Mouse (Mus musculus): ENCODE results near the gene Arhgap9. TPM values are rescaled to one million over a fixed set of nuclear protein-coding genes. Genes with fewer than 3 reads are reported as not detected.

Gene Arhgap9
- total RNA-seq (2021), result 1 to 10 TPM; 2.9 to 4.2 TPM
- long read RNA-seq, experiment 1, partial matches to known transcripts, result 2 of 7 reads
- long read RNA-seq, experiment 1, other reads (novel, unspliced or antisense), result 0 of 7 reads
- long read RNA-seq, experiment 2, partial matches to known transcripts, result 1 of 5 reads
- long read RNA-seq, experiment 2, other reads (novel, unspliced or antisense), result 3 of 5 reads

DNA sequence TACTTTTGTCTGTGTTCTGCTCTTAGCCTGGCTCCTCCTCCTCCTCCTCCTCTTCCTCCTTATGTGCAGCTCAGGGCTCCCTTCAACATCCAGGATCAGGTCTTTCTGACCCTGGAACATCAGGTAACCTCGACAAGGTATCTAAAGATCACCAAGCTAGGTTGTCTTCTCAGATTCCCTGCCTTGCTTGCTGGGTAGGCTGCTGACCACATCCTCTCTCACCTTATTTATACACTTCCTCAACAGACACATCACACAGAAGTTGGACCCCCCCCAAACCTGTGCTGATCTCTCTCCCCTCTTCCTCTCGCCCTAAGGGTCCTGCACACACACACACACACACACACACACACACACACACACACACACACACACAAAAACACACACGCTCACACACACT, at the start of gene Arhgap9:
Arhgap9 (plus strand) TSS at position 344 of the 400 bp plus-strand sequence.
- no peak for DNase-seq (ENCODE audit: low spot score in 2 of 2)

DNA sequence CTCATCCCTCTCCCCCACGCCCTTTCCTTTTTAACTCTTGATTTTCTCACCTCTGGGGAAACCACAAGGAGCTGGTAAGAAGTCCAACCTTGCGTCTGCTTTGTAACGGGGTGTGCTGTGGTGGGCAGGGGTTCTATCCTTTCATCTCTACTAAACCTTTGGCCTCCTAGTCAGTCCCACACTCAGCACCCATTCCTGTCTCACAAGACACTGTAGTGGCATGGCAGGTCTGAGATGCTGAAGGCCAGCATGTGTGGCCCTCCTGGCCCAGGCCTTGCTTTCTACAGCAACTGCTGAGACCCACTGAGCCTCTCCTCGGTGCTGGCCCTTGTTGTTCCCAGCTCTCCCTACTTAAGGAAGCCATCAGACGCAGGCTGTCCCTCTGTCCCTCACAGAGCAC, 49.4 kb upstream of the Arhgap9 start:
- DNase-seq (ENCODE audit: low spot score in 2 of 2), result no peak

DNA sequence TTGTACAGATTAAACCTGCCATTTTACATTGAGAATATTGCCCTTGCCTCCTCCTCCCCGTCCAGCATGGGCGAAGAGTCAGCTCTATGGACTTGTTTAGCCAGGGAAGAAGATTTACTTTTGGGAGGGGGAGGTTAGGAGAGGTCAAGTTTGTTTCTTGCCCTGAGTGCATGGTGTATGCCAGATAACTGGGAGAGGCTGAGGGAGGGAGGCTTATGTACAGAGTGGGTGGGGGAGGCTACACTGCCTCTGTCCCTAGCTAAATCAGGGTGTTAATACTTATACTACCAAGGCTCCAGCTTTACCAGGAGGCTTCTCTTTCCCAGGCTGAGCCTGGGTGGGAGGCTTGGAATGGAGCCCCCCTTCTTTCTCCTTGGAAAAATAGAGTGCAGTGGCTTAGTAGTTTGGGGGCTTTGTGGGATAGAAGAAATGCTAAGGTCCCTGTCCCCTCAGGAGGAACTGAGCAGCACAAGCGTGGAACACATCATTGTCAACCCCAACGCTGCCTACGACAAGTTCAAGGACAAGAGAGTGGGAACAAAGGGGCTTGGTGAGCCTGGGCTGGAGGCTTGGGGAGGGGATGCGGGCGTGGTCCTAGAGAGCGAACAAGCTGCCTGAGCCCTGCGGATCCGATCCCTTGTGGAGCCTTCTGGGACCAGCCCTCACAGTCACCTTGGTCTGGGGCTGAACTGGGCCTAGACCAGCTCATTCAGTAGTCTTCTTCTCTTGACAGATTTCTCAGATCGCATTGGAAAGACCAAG, 47.3 kb upstream of the Arhgap9 start:
- no peak for DNase-seq (ENCODE audit: low spot score in 2 of 2)

DNA sequence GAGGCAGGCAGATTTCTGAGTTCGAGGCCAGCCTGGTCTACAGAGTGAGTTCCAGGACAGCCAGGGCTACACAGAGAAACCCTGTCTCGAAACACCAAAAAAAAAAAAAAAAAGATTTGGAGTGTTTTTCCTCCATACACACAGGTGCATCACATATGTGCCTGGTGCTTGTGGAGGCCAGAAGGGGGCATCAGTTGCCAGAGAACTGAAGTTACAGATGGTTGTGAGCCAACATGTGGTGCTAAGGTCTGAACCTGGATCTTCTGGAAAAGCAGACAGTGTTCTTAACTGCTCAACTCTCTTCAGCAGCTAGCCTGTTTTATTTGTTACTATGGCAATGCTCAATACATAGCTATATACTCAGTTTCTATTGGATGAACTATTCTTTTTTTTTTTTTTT, 42.0 kb upstream of the Arhgap9 start:
- DNase-seq (ENCODE audit: low spot score in 2 of 2), result no peak

DNA sequence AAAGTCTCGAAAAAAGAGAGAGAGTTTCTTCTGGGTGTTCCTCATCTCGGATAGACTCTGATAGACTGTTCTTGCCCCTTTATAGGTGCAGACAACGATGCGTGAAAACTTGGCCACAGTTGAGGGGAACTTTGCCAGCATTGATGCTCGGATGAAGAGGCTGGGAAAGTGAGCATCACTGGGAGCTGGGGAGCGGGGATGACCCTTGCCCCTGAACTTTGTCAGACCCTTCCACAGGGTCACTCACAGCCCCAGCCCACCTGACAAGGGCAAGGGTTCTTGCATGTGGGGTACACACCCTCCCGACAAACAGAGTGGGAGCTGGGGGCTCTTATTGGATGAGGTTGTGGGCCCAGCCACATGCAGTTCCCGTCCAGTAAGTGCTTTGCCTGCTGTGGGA, 40.4 kb upstream of the Arhgap9 start:
- no peak for DNase-seq (ENCODE audit: low spot score in 2 of 2)

DNA sequence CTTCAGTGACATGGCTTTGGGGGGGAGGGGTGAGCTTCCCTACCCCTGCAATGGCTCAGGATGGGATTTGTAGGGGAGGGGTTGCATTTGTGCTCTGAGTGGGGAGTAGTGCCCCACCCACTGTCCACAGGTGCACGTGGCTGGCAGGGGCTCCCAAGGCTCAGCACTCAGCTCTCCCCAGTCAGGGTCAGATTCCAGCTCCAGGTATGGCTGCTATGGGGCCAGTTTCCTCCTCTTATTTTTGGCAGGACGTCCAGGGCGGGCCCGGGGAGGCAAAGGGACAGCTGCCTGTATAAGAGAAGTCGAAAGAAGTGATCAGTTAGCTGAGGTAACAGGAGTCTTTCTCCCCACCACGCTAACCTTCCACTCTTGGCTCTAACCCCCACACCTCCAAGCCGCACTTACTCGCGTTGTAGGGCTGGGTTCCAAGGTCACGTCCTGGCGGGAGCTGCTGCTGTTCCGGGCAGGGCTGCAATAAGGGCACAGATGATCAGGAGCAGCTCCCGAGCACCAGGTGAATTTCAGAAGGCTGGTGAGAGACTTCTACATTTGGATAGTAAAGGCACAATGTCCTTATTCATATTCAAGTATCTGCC, 39.0 kb upstream of the Arhgap9 start:
- no peak for DNase-seq (ENCODE audit: low spot score in 2 of 2)

DNA sequence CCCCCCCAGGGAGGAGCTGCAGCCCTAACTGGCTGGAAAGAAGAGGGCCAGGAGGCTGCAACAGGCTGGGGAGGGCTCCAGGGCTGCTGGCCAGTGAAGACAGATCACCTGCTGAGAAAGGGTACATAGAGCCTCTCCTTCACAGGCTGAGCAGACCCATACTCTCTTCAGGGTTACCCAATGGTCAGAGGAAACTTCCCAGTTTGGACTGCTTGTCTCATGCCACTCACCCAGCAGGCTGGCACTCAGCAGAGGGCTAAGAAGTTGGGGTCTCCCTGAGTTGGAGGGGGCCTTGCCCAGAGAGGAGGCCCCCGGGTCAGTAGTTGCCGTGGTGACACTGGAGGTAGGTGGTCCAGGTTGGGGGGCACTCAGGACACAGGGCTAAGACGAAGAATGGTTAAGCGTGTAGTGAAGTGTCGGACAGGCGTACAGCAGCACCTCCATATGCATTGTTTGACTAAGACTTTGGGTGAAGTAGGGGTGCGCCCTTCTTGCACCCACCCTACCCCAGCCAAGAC, 37.6 kb upstream of the Arhgap9 start:
- no peak for DNase-seq (ENCODE audit: low spot score in 2 of 2)

DNA sequence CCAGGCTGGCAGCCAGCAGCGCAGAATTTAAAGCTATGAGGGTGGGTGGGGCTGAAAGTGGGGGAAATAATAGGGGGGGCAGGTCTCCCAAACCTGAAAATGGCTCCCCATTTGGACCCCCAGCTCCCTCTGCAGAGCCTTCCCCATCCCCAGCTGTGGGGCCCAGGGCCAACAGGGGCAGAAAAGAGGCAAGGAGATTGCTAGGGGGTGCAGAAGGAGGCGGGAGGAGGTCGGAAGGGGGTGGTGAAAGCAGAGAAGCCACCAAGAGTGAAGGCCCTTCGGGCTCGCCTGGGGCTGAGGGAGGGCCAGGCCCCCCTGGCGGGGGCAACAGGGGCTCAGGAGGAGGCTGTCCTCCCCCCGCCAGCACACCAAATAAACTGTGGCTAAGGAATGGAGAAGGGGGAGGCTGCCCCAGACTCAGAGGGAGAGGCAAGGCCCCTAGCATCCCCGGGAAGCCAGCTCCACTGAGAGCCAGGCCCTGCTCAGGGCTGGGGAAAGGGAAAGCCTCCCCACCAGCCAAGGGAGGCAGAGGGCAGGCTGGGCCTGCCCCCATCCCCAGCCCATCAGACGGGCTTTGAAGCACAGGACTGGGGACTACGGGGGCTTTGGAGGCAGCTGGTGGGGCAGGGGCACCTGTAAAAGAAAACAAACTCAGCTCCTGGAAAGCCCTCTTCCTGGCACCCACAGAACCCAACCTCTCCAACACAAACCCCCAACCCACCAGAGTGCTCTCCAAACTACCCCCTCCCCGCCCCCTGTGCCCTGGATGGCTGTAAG, 36.9 kb upstream of the Arhgap9 start:
- no peak for DNase-seq (ENCODE audit: low spot score in 2 of 2)

DNA sequence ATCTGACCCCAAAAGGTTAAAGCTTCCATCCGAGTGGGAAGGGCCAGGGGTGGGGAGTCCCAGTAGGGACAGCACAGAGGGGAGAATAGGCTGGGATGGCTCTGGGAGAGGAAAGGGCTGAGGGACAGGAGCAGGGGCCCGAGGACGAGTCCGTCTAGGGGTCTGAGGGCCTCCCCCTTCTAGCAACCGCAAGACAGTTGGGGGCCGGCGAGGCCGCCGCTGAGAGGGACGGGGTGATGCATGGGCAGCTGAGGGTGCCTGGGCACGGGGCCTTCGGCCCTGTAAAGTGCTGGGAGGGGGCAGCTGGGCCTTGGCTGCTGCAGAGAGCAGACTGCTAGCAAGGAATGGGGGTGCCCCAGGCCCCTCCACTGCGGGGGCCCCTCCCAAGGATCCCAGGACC, 36.1 kb upstream of the Arhgap9 start:
- DNase-seq (ENCODE audit: low spot score in 2 of 2), result no peak

DNA sequence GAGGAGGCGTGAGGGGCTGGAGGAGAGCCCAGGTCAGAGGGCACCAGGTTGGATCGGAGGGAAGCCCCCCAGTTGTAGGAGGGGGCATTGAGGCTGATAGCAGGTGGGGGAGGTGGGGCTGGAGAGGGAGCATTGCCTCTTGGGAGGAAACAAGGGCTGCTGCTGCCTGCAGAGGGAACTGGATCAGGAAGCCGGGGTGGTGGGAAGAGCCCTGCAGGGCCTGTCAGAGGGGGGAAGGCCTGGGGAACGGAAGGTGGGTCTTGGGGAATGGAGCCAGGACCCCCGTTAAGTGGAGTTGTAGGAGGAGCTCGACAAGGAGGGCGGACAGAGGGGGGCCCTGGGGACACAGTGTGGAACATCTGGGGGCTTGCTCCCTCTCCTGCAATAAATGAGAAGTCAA, 35.6 kb upstream of the Arhgap9 start:
- no peak for DNase-seq (ENCODE audit: low spot score in 2 of 2)

DNA sequence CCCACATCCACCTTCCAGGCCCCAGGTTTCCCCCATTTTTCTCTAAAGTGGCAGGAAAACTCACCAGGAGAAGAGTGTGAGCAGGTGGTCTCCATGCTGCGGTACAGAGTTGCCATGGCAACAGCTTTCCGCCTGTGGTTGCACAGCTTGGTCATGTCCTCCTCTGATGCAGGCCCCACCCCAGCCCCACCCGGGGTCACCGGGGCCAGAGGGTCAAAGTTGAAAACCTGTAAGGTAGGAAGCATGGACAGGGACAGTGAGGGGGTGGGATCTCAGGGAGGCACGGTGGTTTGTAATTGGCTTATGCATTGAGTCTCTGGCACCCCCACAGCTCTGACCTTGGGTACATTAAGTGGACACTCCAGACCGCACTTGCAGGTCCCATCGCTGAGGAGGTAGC, 35.0 kb upstream of the Arhgap9 start:
- DNase-seq (ENCODE audit: low spot score in 2 of 2), result no peak

DNA sequence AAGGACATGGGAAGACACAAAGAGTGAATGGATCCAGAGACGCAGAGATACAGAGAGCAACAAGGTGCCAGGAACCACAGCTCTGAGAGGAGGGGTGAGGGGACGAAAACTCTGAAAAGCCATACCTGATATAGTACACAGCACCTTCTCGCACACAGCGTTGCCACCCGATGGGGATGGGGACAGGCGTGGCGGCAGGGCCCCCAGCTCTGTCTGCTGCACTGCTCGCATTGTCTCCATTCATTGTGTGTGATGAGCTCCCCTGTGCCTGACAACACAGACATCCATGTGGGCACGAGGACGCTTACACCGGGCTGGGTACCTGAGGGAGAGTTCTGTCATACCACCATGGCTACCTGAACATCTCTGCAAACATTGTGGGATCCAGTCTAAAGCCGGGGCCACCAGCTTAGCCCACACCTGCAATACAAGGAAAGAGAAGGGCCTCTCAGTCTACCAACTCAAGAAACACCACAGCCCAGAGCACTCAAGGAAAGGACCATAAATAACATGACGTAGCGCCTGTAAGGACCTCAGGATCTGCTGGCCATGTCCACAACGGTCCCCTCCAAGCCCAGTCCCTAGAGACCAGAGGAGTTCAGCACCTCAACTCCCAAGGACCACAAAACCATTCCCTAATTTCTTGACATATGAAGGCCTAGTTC, 34.4 kb upstream of the Arhgap9 start:
- no peak for DNase-seq (ENCODE audit: low spot score in 2 of 2)

DNA sequence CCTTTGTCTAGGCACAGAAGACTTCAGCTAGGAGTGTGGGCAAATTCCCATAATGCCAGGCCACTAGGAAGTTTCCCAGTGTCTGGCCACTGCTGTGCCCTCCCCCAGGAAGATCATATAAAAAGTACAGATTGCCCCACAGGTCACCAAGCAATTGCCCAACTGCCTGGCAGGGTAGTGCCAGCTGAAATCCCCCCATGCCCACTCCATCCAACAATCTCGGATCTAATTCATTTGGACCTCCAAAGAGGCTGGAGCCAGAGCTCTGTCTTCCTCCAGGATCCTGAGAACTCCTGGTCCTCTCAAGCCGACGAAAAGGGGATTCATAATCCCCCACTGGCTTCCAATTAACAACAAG, 33.8 kb upstream of the Arhgap9 start:
- no peak for DNase-seq (ENCODE audit: low spot score in 2 of 2)

DNA sequence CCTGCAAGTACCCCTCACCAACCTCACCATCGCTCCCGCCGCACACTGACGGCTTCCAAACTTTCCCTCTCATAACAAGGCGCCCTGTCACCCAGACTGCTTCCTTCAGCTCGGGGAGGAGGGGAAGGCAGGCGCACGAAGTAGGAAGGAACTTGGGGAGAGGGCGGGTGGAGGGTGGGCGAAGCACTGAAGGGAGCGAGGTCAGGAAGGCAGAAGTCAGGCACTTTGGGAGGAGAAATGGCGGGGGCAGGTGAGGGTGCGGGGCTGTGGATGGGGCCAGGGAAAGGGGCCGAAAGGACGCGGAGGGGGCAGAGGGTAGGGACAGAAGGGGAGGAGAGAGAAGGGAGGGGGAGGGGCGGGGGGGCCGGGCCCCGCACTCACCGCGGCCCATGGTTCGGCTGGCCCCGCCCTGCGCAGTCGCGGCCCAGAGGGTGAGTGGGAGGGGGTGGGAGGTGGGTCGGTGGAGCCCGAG, 33.4 kb upstream of the Arhgap9 start:
- DNase-seq (ENCODE audit: low spot score in 2 of 2), result peak in 1 of 2 experiments; percentile 44

DNA sequence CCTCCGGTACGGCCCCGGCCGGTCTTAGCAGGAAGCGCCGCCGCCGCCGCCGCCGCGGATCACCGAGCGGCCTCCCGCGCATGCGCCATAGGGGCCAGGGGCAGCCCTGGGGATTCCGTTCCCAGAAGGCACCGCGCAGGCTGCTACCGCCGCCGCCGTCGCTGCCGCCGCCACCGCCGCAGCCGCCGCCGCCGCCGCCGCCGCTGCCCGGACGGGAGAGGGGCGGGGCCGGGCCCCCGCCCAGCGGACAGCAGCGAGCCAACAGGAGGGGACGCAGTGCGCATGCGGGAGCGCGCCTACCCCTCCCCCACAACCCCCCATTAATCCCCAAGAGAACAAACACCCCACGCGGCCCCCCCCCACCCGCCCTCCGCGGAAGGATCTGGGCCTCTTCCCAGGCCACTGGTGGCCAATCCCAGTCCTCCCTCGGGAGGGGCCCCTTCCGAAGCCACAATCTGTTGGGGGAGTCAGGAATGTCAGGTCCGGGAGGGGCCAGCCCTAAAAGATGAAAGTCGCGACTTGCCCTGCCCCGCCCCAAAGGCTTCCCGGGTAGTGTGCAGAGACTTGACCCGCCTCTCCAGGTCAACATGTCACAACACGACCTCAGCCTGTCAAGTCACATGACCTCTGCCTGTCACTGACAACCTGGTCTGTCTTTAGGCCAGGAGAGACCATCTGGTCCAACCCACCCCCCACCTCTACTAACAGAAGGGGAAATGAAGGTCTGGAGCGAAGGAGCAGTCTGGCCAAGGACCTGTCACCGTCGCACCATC, 32.8 kb upstream of the Arhgap9 start, which contains the start of gene Mbd6:
Mbd6 (minus strand) TSS at position 219 of the 773 bp plus-strand sequence.
- peak; percentile 76 to 79 for DNase-seq (ENCODE audit: low spot score in 2 of 2)

DNA sequence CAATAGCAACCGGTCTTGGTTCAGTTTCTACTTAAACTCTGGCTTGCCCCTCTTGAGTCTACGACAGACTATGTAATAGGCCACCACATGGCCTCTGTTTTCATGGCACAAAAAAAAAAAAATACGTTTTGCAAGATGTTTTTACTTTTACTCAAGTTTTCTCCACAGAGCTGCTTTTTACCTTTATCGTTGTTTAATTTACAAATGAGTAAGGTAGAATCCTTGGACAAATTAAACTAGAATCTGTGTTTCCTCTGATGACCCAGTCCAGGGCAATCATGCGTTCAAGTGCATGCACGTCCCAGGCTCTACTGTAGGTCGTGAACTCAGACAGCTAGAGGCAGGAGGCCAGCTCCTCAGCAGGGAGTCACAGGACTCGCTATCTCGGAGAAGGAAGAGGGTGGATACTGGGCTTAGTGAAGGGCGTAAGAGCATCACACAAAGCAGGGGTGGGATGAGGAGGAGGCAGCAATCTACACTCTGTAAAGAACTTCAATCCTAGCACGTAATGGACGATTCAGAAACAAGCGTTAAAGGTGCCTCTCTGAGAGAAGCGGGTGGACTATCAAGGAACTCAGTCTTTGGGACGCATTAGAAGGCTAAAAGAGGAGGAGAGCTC, 32.1 kb upstream of the Arhgap9 start:
- no peak for DNase-seq (ENCODE audit: low spot score in 2 of 2)

DNA sequence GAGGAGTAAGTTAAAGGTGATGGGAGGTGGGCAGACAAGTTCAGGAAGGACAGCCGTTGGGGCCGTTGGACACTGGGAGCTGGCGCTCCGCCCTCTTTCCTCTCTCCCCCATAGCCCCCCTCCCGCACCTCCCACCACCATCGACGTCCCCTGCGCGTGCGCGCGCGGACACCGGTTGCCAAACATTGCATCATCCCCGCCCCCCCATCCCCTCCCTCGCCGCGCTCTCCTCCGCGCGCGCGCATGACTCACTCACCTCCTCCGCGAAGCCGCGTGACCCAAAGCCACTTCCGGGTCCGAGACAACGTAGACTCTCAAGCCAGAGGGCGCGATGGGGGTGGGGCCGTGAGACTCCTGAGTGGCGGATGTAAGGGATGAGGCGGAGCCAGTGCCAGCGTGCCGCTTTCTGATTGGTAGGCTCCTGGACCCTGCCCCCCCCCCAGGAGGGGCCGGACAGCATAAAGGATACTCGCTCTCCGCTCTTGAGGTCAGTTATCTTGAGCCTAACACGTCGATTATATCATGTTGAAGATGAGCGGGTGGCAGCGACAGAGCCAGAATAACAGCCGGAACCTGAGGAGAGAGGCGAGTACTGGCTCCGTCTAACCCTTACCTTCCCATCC, 31.3 kb upstream of the Arhgap9 start:
- peak; percentile 99 to 100 for DNase-seq (ENCODE audit: low spot score in 2 of 2)

DNA sequence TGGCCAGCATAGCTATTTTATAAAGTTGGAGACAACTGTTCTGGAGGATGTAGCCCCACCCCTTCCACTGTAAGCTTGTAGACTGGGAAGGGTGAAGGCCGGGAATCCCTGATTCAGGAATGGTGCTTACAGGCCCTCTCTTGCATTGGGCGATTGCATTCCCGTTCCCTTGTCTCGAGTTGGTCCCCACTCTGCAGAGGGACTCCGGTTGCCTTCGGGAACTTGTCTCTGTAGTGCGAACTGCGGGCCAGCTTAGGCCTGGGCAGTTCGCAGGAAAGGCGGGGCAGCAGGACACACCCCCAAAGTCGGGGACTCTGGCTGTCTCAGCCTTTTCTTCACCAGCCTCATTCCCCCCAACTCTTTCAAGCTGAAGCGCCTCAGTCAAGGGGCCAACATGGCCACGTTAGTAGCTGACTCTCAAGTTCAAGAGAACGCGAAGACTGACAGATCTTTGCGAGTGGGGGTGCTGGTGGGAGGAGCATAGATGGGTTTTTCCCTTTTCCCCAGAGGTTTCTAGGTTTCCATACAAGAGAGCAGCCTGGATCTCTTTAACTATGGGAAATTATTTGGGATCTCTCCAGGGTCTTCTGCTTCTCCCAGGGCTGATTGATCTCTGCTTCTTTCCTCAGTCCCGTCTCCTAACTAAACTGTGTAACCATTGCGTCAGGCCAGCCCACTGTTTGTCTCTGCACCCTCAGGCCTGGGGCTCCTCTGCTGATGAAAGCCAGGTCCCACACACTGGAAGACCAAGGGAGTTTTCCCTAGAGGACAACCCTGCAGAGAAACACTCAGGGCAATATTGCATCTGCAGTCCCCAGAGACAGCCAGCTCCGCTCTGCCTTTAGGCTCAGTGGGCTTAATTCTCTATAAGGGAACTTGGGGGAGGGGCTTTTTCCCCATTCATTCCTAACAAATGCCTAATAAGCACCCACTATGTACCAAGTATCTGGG, 30.6 kb upstream of the Arhgap9 start:
- no peak for DNase-seq (ENCODE audit: low spot score in 2 of 2)
